Mouse (Mus musculus) CD4-positive, CD25-positive, alpha-beta regulatory T cell, adult 2 months (primary cell): ENCODE data around the gene Olfr288.

Experiments used
- DNase-seq: peaks from one replicate; pipeline ENCODE4 v3.0.0-alpha.2; 2012; ENCODE audit warnings: low read depth, low spot score

Gene Olfr288

GRCm38 (mm10) chr15:98166963-98167644 lies 28.2 kb downstream of the Olfr288 start, which contains the start of gene Ccdc184:
Ccdc184 (plus strand) TSS chr15:98167158.
- DNase-seq, result no peak

DNA sequence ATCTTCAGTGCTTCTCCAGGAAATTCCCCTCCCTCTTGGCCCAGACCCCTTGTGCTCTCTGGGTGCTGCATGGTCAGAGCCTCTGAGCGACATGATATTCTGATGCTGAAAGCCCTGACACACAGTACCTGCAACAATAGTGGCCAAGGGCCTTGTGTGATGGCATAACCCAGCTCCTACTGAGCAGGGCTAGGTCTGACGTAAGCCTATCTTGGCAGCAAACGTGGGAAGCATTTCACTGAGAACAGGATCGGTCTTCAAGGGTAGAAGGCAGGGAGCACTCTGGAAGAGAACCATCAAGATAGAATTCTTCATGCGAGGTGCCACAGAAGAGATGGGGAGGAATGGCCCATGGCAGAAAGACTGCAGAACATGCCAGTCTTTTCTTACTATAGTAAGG lies 29.8 kb downstream of the Olfr288 start, which contains the start of gene Asb8:
TSS of gene Asb8 (minus strand) at position 101 of the 400 bp plus-strand sequence.
- DNase-seq, result no peak

DNA sequence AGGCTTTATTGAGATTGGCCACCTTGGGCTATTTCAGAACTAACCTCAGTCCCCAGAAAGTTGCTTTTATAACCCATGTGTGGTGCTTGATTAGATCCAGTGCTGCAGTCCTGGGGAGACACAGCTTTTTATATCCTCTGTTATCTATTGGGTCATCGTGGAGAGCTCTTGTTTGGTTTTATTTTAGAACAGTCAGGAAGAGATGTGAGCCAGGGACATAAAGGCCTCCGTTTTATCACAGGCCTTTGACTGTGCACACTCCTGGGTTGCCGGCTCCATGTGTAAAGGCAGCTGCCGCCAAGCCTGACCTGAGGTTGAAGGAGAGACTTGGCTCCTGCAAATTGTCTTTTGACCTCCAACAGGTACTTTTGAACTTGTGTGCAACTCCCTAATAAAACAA lies 32.8 kb downstream of the Olfr288 start:
- DNase-seq, result no peak

DNA sequence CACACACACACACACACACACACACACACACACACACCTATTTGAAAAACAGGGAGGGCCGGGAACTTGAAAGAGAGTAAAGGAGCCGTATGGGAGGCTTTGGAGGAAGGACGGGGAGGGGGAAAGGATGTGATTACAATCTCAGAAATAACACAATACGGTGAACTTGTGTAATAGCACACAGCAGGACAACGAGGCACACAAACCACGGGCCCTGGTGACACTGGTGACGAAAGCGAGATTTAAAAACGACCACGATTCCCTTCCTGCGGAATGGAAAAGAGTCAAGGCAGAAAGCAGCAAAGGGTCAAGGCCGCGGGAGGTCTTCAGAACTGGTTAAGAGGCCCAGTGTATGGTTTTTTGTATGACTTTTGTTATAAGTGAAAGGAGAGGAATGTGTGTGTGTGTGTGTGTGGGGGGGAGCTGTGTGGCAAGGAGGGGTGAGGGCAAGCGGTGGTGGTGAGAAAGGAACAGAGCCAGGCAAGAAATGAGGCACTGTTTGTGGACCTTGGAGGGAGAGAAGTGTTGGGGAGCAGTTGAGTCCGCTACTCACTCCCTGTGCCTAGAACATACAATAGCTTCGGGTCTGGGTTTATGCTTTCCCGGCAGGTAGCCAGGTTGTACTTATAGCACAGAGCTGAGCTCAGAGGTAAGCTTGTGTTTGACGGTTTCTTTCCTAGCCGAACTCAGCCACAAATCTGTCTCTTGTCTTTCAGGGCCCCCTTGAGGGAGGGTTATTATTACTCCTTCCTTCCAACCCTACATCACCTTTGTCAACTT lies 34.1 kb downstream of the Olfr288 start:
- no peak for DNase-seq

GRCm38 (mm10) chr15:98157253-98157652 lies 38.1 kb downstream of the Olfr288 start:
- DNase-seq, result no peak

DNA sequence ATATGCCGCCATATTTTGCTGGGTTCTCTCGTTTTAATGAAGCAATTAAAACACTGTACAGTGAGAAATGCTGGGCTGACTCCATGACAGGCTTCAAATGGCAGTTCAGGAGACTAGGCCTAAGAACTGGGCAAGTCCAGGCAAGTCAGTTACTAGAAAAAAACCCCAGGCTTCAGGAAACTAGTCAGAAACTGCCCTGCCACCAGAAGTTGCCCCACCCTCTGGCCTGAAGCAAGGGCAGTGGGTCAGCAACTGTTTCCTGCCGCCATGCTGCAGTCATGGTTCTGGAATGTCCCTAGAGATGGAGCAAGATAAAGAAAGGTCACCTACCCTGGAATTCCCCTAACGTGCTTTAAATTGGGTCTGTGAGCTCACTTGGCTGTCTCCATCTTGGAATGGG lies 39.4 kb downstream of the Olfr288 start:
- DNase-seq, result no peak

DNA sequence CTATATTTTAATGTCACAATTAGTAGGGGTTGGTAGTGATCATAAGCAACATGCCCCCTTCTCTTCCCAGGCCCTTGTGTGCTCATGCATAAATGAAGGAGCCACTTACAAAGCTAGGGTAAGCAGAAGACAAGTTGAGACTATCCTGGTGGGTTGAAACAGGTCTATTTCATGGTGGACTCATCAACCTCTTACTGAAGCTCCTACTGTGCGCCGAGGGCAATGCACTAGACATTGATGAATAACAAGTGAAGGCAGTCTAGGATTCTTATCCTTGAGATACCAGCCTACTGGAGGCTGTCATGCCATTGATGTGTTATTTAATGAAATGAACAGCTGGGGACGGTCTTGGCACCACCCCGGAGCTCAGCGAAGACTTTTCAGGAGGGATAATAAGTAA lies 40.1 kb downstream of the Olfr288 start:
- DNase-seq, result no peak

GRCm38 (mm10) chr15:98154631-98155030 lies 40.7 kb downstream of the Olfr288 start:
- DNase-seq, result no peak

- DNase-seq, result no peak
These were observed 41.2 kb downstream of the Olfr288 start for GRCm38 (mm10) chr15:98154146-98154545.

DNA sequence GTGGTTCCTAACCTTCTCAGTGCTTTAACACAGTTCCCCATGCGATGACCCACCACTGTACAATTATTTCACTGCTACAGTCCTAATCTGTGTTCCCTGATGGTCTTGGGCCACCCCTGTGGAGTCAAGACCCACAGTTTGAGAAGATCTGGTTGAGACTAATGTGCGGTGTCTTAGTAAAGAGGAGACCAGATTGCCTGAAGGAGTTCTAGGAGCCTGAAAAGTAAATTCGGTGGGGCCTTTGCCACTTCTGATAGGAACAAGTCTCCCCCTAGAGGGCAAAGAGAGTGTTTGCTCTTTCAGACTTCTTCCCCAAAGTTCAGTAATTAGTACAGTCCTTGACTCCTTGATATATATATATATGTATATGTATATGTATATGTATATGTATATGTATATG lies 41.7 kb downstream of the Olfr288 start:
- peak; percentile 72 for DNase-seq

DNA sequence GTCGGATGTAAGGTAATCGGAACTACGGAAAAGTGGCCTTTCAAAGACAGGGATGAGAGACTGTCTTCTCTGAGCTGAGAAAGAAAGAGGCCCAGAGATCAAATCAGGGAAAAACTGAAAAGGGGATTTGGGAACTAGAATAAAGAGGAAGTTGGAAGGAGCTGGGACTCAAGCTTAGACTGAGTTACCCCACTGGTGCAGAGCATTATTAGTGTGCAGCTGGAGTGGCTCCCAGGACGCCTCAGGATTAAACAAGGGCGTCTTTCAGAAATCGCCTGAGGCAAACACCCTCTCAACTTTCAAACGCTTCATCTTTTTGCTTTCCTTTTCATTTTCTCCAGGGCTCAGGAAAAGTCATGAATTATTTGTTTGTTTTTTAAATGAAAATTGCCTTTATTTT lies 42.4 kb downstream of the Olfr288 start:
- no peak for DNase-seq

GRCm38 (mm10) chr15:98149166-98149602 lies 46.2 kb downstream of the Olfr288 start:
- no peak for DNase-seq

DNA sequence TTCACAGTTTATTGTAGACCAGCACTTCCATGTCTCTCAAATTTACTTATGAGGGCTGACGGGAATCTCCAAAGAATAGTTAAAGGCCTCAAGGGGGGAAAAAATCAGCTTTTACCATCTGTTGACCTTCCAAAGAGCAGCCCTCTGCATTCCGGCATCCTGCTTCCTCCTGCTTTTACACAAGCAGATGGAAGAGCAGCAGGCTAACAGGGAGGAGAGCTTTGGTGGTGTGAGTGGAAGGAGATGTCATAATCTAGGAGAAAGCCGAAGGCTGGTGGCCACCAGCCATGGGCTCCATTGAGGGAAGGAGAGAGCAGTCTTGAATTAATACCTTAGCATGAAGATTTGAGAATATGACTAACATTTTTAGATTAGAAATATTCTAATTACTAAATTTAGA lies 47.0 kb downstream of the Olfr288 start:
- no peak for DNase-seq

DNA sequence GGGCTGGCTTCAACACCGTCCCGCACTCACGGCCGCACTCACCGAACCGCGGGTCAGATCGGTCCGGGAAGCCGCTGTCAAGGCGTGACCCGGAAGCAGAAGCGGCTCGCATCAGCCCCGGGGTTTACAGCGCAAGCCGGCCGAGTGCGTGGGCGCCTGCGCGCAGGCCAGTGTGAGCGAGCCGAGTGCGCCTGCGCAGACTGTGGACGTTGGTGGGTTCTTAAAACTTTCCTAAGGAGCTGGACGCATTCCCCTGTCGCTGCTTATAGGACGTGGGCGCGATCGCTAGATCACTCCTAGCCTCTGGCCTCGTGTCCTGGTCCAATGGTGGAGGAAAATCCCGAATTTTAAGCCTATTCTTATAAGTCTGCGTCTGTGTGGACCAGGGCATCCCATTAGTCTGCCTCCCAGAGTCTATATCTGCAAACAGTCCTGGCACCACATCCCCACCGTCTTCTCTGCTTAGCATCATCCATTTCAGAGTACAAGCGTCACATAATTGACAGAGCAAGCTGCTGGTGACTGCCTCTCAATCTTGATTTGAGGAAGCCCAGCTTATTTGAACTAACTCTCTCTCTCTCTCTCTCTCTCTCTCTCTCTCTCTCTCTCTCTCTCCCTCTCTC lies 49.7 kb downstream of the Olfr288 start:
- peak; percentile 96 for DNase-seq

DNA sequence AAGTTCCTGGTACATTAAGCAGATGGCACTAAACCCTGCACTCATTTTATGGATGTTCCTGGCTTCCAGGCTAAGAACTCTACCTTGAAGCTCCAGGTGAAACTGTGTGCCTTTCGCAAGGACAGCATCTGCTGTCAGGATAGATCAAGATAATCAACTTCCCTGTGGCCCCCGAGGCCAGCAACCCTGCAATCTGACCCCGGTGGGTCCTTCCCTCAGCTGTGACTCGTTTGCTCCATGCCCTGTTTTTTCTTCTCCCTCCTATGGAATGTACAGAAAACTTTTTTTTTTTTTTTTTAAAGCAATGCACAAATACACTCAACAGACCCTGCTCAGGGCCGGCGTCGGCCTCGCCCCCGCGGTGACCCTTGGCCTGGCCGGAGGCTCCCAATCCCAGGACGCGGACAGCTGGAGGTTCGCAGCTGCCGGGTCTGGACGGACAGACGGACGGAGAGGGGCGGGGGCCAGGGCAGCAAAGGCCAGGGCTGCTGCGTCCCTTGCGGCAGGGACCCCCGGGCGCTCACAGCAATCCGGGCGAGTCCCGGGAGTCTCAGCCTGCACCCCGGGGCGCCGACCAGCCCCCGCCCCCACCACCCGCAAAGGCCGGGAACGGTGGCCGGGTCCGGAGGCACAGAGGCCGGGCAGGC lies 50.4 kb downstream of the Olfr288 start:
- peak; percentile 9 for DNase-seq

- no peak for DNase-seq
These were observed 52.8 kb downstream of the Olfr288 start for GRCm38 (mm10) chr15:98142515-98142914.

DNA sequence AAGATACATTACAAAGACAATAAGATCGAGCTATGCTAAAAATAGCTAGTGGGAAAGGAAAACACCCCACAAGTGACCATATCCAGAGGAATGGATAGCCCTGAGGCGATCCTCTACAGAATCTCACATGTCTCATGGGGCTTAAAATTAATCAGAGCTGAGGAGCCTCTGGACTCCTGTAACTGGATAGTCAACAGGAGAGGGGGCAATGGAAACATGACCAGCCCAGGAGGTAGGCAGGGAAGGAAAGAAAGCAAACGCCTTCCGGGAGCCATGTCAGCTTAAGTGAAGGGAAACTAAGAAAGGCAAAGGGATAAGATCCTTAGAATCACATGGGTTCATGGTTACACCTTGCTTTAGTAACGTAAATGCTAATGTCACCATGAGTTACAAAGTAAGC lies 54.5 kb downstream of the Olfr288 start:
- DNase-seq, result no peak

GRCm38 (mm10) chr15:98139763-98140162 lies 55.6 kb downstream of the Olfr288 start:
- no peak for DNase-seq

- DNase-seq, result no peak
These were observed 58.5 kb downstream of the Olfr288 start for GRCm38 (mm10) chr15:98136871-98137270.
